Mouse (Mus musculus): ENCODE measurements around the gene Clec4a2. TPM values are rescaled to one million over a fixed set of nuclear protein-coding genes. Genes with fewer than 3 reads are reported as not detected.
"Not testable (repeated sequence)": the region's sequence is repeated elsewhere in the genome, so short reads cannot be mapped to it uniquely, and the experiment has no call there.

The Clec4a2 gene
- polyA plus RNA-seq (2014; fragmentation: Nextera tagmentation; extraction: Ambion mirVana) = 2.4 TPM in 2 replicates

- not testable (repeated sequence) for H3K4me1 ChIP-seq (ENCODE audit: control insufficient read depth in 2 of 2, insufficient read depth in 2 of 2, low read length in 2 of 2); H3K27ac ChIP-seq (replicated peaks in 1 of 2; ENCODE audit: control insufficient read depth in 1 of 2, insufficient read depth in 1 of 2, low read depth in 2 of 2, low read length in 2 of 2); H3K9ac ChIP-seq (ENCODE audit: low read length); H3K9me3 ChIP-seq (ENCODE audit: control insufficient read depth, low read length); ATAC-seq (ENCODE audit: insufficient number of reproducible peaks, insufficient read depth, low FRiP score, low read depth); H3K4me3 ChIP-seq (ENCODE audit: control insufficient read depth in 1 of 2, insufficient read depth in 1 of 2, low read depth in 1 of 2, low read length in 2 of 2); H3K36me3 ChIP-seq (ENCODE audit: control insufficient read depth, insufficient read depth, low read length); H3K27me3 ChIP-seq (ENCODE audit: control insufficient read depth, insufficient read depth, low read length); H3K4me2 ChIP-seq (ENCODE audit: low read length)
- 58% methylated on average over 1 of the region's 1 CpGs for WGBS
These were observed at the start of gene Clec4a2 for GRCm38 (mm10) chr6:123106128-123106527. Gene Clec4a2 (plus strand): TSS chr6:123106428.

GRCm38 (mm10) chr6:123095125-123095843 lies 10.9 kb upstream of the Clec4a2 start:
- H3K4me1 ChIP-seq (ENCODE audit: control insufficient read depth in 2 of 2, insufficient read depth in 2 of 2, low read length in 2 of 2) = no peaks in the 10 kb centered on the region
- H3K9me3 ChIP-seq (ENCODE audit: control insufficient read depth, low read length) = no peaks in the 10 kb centered on the region
- no peak overlapping the region for H3K27ac ChIP-seq (replicated peaks in 1 of 2; ENCODE audit: control insufficient read depth in 1 of 2, insufficient read depth in 1 of 2, low read depth in 2 of 2, low read length in 2 of 2)
- no peaks in the 10 kb centered on the region for H3K36me3 ChIP-seq (ENCODE audit: control insufficient read depth, insufficient read depth, low read length)
- H3K4me3 ChIP-seq (ENCODE audit: control insufficient read depth in 1 of 2, insufficient read depth in 1 of 2, low read depth in 1 of 2, low read length in 2 of 2) = no peak overlapping the region
- H3K4me2 ChIP-seq (ENCODE audit: low read length) = no peak overlapping the region
- H3K9ac ChIP-seq (ENCODE audit: low read length) = no peak overlapping the region
- no peaks in the 10 kb centered on the region for H3K27me3 ChIP-seq (ENCODE audit: control insufficient read depth, insufficient read depth, low read length)
- 84% methylated on average over 4 of the region's 4 CpGs for WGBS
- ATAC-seq (ENCODE audit: insufficient number of reproducible peaks, insufficient read depth, low FRiP score, low read depth) = no peak

GRCm38 (mm10) chr6:123123195-123123594 lies 17.0 kb downstream of the Clec4a2 start:
- Histone ChIP-seq H3K36me3 (ENCODE audit: control insufficient read depth, insufficient read depth, low read length) (no peaks in the 10 kb centered on the region), H3K4me3 (ENCODE audit: control insufficient read depth in 1 of 2, insufficient read depth in 1 of 2, low read depth in 1 of 2, low read length in 2 of 2) (no peak overlapping the region), H3K4me1 (ENCODE audit: control insufficient read depth in 2 of 2, insufficient read depth in 2 of 2, low read length in 2 of 2) (no peaks in the 10 kb centered on the region), H3K27ac (replicated peaks in 1 of 2; ENCODE audit: control insufficient read depth in 1 of 2, insufficient read depth in 1 of 2, low read depth in 2 of 2, low read length in 2 of 2) (no peak overlapping the region), H3K4me2 (ENCODE audit: low read length) (no peak overlapping the region), H3K27me3 (ENCODE audit: control insufficient read depth, insufficient read depth, low read length) (no peaks in the 10 kb centered on the region), H3K9me3 (ENCODE audit: control insufficient read depth, low read length) (peaks cover 7% of the 10 kb centered on the region; the same call in 1 of the 2 replicates), H3K9ac (ENCODE audit: low read length) (no peak overlapping the region)
- no peak for ATAC-seq (ENCODE audit: insufficient number of reproducible peaks, insufficient read depth, low FRiP score, low read depth)
- 52% methylated on average over 3 of the region's 3 CpGs for whole genome bisulfite sequencing

- H3K4me1 ChIP-seq (ENCODE audit: control insufficient read depth in 2 of 2, insufficient read depth in 2 of 2, low read length in 2 of 2) = no peaks in the 10 kb centered on the region
- no peak overlapping the region for H3K4me2 ChIP-seq (ENCODE audit: low read length)
- H3K36me3 ChIP-seq (ENCODE audit: control insufficient read depth, insufficient read depth, low read length) = no peaks in the 10 kb centered on the region
- ATAC-seq (ENCODE audit: insufficient number of reproducible peaks, insufficient read depth, low FRiP score, low read depth) = no peak
- WGBS = 59% methylated on average over 1 of the region's 1 CpGs
- no peak overlapping the region for H3K4me3 ChIP-seq (ENCODE audit: control insufficient read depth in 1 of 2, insufficient read depth in 1 of 2, low read depth in 1 of 2, low read length in 2 of 2)
- H3K27me3 ChIP-seq (ENCODE audit: control insufficient read depth, insufficient read depth, low read length) = no peaks in the 10 kb centered on the region
- peaks cover 4% of the 10 kb centered on the region; the same call in 1 of the 2 replicates for H3K9me3 ChIP-seq (ENCODE audit: control insufficient read depth, low read length)
- H3K9ac ChIP-seq (ENCODE audit: low read length) = no peak overlapping the region
- no peak overlapping the region for H3K27ac ChIP-seq (replicated peaks in 1 of 2; ENCODE audit: control insufficient read depth in 1 of 2, insufficient read depth in 1 of 2, low read depth in 2 of 2, low read length in 2 of 2)
These were observed 20.9 kb downstream of the Clec4a2 start for GRCm38 (mm10) chr6:123127173-123127572.

GRCm38 (mm10) chr6:123137766-123138526 lies 31.7 kb downstream of the Clec4a2 start:
- not testable (repeated sequence) for H3K4me1 ChIP-seq (ENCODE audit: control insufficient read depth in 2 of 2, insufficient read depth in 2 of 2, low read length in 2 of 2); H3K4me3 ChIP-seq (ENCODE audit: control insufficient read depth in 1 of 2, insufficient read depth in 1 of 2, low read depth in 1 of 2, low read length in 2 of 2); H3K27ac ChIP-seq (replicated peaks in 1 of 2; ENCODE audit: control insufficient read depth in 1 of 2, insufficient read depth in 1 of 2, low read depth in 2 of 2, low read length in 2 of 2); H3K9ac ChIP-seq (ENCODE audit: low read length); ATAC-seq (ENCODE audit: insufficient number of reproducible peaks, insufficient read depth, low FRiP score, low read depth); H3K27me3 ChIP-seq (ENCODE audit: control insufficient read depth, insufficient read depth, low read length); H3K36me3 ChIP-seq (ENCODE audit: control insufficient read depth, insufficient read depth, low read length); H3K9me3 ChIP-seq (ENCODE audit: control insufficient read depth, low read length); H3K4me2 ChIP-seq (ENCODE audit: low read length)
- 59% methylated on average over 29 of the region's 29 CpGs for WGBS

GRCm38 (mm10) chr6:123170106-123170505 lies 63.9 kb downstream of the Clec4a2 start:
- ATAC-seq (ENCODE audit: insufficient number of reproducible peaks, insufficient read depth, low FRiP score, low read depth) = no peak
- Histone ChIP-seq H3K4me3 (ENCODE audit: control insufficient read depth in 1 of 2, insufficient read depth in 1 of 2, low read depth in 1 of 2, low read length in 2 of 2) (no peak overlapping the region), H3K9me3 (ENCODE audit: control insufficient read depth, low read length) (peaks cover 7% of the 10 kb centered on the region; the same call in 1 of the 2 replicates), H3K27me3 (ENCODE audit: control insufficient read depth, insufficient read depth, low read length) (no peaks in the 10 kb centered on the region), H3K4me1 (ENCODE audit: control insufficient read depth in 2 of 2, insufficient read depth in 2 of 2, low read length in 2 of 2) (no peaks in the 10 kb centered on the region), H3K4me2 (ENCODE audit: low read length) (no peak overlapping the region), H3K36me3 (ENCODE audit: control insufficient read depth, insufficient read depth, low read length) (no peaks in the 10 kb centered on the region), H3K27ac (replicated peaks in 1 of 2; ENCODE audit: control insufficient read depth in 1 of 2, insufficient read depth in 1 of 2, low read depth in 2 of 2, low read length in 2 of 2) (no peak overlapping the region), H3K9ac (ENCODE audit: low read length) (no peak overlapping the region)
- WGBS = 27% methylated on average over 1 of the region's 1 CpGs

GRCm38 (mm10) chr6:123171040-123171439 lies 64.8 kb downstream of the Clec4a2 start:
- no peak overlapping the region for H3K4me2 ChIP-seq (ENCODE audit: low read length)
- no peaks in the 10 kb centered on the region for H3K4me1 ChIP-seq (ENCODE audit: control insufficient read depth in 2 of 2, insufficient read depth in 2 of 2, low read length in 2 of 2)
- H3K27me3 ChIP-seq (ENCODE audit: control insufficient read depth, insufficient read depth, low read length) = no peaks in the 10 kb centered on the region
- no peak overlapping the region for H3K9ac ChIP-seq (ENCODE audit: low read length)
- ATAC-seq (ENCODE audit: insufficient number of reproducible peaks, insufficient read depth, low FRiP score, low read depth) = no peak
- no peak overlapping the region for H3K4me3 ChIP-seq (ENCODE audit: control insufficient read depth in 1 of 2, insufficient read depth in 1 of 2, low read depth in 1 of 2, low read length in 2 of 2)
- H3K27ac ChIP-seq (replicated peaks in 1 of 2; ENCODE audit: control insufficient read depth in 1 of 2, insufficient read depth in 1 of 2, low read depth in 2 of 2, low read length in 2 of 2) = no peak overlapping the region
- peaks cover 7% of the 10 kb centered on the region; the same call in 1 of the 2 replicates for H3K9me3 ChIP-seq (ENCODE audit: control insufficient read depth, low read length)
- H3K36me3 ChIP-seq (ENCODE audit: control insufficient read depth, insufficient read depth, low read length) = no peaks in the 10 kb centered on the region

All from heart, embryonic 14.5 days (tissue).